Mouse (Mus musculus): Measurements from ENCODE around the gene Ctnnd1. TPM values are rescaled to one million over a fixed set of nuclear protein-coding genes. Genes with fewer than 3 reads are reported as not detected.

Gene Ctnnd1
- polyA plus RNA-seq, 1 experiment, result not detected

DNA sequence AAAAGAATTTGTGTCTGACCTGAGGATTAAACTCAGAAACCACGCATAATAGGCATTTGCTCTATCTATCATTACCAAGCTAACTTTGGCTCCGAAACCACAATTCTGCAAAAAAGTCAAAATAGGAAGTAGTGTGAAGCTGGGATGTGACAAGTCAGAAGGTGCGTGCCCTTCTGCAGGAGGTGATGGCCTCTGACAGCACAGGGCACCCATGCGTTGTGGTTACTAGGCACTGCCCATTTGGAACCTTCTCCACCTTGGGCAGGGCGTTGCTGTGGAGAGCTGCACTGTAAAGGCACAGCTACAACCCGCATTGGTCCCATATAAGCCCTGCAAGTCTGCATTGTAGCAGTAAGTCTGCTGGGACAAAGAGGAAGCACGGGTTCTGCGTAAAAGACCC, 57.8 kb downstream of the Ctnnd1 start:
- WGBS, result 94% methylated on average over 8 of the region's 8 CpGs
- H3K27ac ChIP-seq (ENCODE audit: insufficient read depth, low read depth, low read length), result no peak overlapping the region
- H3K4me3 ChIP-seq (ENCODE audit: insufficient read depth, low read depth, low read length), result no peak overlapping the region
- no peak for TF ChIP-seq POLR2A (IDR thresholded peaks at IDR 0.05; ENCODE audit: insufficient read depth, low read depth, low read length)
- H3K4me1 ChIP-seq (ENCODE audit: control insufficient read depth, insufficient read depth, low read length), result no peaks in the 10 kb centered on the region

DNA sequence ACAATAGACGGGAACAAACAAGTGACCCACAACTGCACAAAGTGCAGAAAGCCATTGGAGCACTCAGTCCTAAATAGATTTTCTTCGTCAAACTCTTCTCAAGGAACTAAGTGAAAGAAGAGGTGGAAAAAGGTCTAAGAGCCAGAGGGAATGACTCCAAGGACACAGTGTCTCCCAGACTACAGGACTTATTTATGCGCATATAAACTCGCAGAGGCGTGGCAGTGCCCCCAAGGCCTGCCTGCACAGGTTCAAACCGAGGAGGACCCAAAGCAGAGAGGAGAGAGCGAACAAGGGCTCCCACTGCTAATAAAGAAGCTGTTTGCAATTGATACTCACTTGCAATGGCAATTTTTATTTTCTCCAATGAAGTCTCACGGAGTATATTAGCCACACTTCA, 64.9 kb downstream of the Ctnnd1 start:
- Histone ChIP-seq H3K4me1 (ENCODE audit: control insufficient read depth, insufficient read depth, low read length) (no peaks in the 10 kb centered on the region), H3K4me3 (ENCODE audit: insufficient read depth, low read depth, low read length) (no peak overlapping the region), H3K27ac (ENCODE audit: insufficient read depth, low read depth, low read length) (no peak overlapping the region)
- TF ChIP-seq POLR2A (IDR thresholded peaks at IDR 0.05; ENCODE audit: insufficient read depth, low read depth, low read length) (no peak), CTCF (IDR thresholded peaks at IDR 0.05; ENCODE audit: insufficient read depth, low read depth, low read length) (no peak)
- WGBS, result 81% methylated on average over 8 of the region's 8 CpGs

DNA sequence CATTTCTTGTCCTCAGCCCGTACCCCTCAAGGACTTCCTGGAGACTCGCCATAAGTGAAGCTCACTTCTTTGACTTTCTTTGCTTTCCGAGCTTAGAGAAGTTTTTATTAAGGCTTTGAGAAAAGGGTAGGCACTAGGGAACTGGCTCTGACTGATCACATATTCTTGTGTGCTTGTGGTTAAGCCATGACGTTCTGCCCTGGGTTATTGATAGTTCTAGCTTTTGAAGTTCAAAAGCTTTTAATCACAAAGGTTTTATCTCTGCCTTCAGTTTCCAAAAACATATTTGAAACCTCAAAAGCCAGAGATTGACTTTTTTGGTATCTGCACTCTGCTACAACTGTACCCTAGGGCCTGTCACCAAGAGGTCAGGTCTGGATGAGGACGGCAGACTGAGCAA, 68.3 kb downstream of the Ctnnd1 start:
- Histone ChIP-seq H3K4me1 (ENCODE audit: control insufficient read depth, insufficient read depth, low read length) (no peaks in the 10 kb centered on the region), H3K4me3 (ENCODE audit: insufficient read depth, low read depth, low read length) (no peak overlapping the region), H3K27ac (ENCODE audit: insufficient read depth, low read depth, low read length) (no peak overlapping the region)
- TF ChIP-seq CTCF (IDR thresholded peaks at IDR 0.05; ENCODE audit: insufficient read depth, low read depth, low read length) (no peak), POLR2A (IDR thresholded peaks at IDR 0.05; ENCODE audit: insufficient read depth, low read depth, low read length) (no peak)
- whole genome bisulfite sequencing, result 83% methylated on average over 5 of the region's 5 CpGs

DNA sequence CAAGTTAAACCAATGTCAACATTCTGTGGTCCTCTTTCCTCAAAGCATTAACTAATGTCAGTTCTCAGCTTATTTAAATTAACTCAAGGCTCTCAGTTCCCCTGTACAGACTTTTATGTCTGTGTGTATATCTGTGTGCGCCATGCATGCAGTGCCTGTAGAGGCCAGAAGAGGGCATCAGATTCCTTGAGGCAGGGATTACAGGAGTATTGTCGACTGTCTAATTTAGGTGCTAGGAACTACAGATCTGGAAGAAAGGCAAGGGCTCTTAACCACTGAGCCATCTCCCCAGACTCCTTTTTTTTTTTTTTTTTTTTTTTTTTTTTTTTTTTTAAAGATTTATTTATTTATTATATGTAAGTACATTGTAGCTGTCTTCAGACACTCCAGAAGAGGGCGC, 69.4 kb downstream of the Ctnnd1 start:
- Histone ChIP-seq H3K27ac (ENCODE audit: insufficient read depth, low read depth, low read length) (no peak overlapping the region), H3K4me1 (ENCODE audit: control insufficient read depth, insufficient read depth, low read length) (no peaks in the 10 kb centered on the region), H3K4me3 (ENCODE audit: insufficient read depth, low read depth, low read length) (no peak overlapping the region)
- 96% methylated on average over 2 of the region's 3 CpGs for WGBS
- TF ChIP-seq POLR2A (IDR thresholded peaks at IDR 0.05; ENCODE audit: insufficient read depth, low read depth, low read length) (no peak), CTCF (IDR thresholded peaks at IDR 0.05; ENCODE audit: insufficient read depth, low read depth, low read length) (no peak)

DNA sequence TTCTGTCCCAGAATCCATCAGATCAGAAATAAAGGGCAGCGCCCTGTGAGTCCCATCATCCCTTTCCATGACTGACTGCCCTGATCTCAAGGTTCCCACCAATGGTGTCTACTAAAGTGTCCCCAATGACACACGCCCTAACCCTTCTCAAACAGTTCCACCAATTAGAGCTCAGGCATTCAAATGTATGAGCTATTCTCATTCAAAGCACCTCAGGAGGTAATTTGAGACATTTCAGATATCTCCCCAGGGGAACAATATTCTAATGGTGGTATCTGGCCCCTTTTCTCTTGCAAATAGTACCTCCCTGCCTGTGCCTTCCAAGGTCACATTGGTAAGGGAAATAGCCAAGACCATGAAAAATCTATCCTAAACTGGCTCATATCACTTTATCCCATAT, 71.3 kb downstream of the Ctnnd1 start:
- 87% methylated on average over 2 of the region's 2 CpGs for WGBS
- Histone ChIP-seq H3K4me1 (ENCODE audit: control insufficient read depth, insufficient read depth, low read length) (no peaks in the 10 kb centered on the region), H3K27ac (ENCODE audit: insufficient read depth, low read depth, low read length) (no peak overlapping the region), H3K4me3 (ENCODE audit: insufficient read depth, low read depth, low read length) (no peak overlapping the region)
- no peak for TF ChIP-seq CTCF (IDR thresholded peaks at IDR 0.05; ENCODE audit: insufficient read depth, low read depth, low read length)
- no peak for TF ChIP-seq POLR2A (IDR thresholded peaks at IDR 0.05; ENCODE audit: insufficient read depth, low read depth, low read length)

DNA sequence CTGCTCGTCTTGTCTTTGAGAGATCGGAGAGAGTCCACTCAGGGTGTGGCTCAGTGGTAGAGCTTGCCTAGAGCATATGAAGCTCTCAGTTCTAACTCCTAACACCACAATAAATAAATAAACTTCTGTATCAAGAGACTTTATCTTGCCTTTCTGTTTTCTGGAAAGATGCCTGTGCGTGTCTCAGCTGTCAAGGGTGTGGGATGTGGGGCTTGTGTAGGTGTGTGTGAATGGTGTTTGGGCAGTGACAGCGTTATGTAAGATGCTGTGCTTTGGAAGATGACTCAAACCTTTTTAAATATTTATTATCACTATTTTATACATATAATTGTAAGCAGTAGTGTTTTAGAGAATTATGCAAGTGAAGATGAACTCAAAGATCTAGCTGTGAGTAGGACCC, 76.4 kb downstream of the Ctnnd1 start:
- no peaks in the 10 kb centered on the region for H3K4me1 ChIP-seq (ENCODE audit: control insufficient read depth, insufficient read depth, low read length)
- H3K4me3 ChIP-seq (ENCODE audit: insufficient read depth, low read depth, low read length), result no peak overlapping the region
- no peak for TF ChIP-seq CTCF (IDR thresholded peaks at IDR 0.05; ENCODE audit: insufficient read depth, low read depth, low read length)
- no peak for TF ChIP-seq POLR2A (IDR thresholded peaks at IDR 0.05; ENCODE audit: insufficient read depth, low read depth, low read length)
- 88% methylated on average over 4 of the region's 4 CpGs for WGBS
- H3K27ac ChIP-seq (ENCODE audit: insufficient read depth, low read depth, low read length), result no peak overlapping the region

DNA sequence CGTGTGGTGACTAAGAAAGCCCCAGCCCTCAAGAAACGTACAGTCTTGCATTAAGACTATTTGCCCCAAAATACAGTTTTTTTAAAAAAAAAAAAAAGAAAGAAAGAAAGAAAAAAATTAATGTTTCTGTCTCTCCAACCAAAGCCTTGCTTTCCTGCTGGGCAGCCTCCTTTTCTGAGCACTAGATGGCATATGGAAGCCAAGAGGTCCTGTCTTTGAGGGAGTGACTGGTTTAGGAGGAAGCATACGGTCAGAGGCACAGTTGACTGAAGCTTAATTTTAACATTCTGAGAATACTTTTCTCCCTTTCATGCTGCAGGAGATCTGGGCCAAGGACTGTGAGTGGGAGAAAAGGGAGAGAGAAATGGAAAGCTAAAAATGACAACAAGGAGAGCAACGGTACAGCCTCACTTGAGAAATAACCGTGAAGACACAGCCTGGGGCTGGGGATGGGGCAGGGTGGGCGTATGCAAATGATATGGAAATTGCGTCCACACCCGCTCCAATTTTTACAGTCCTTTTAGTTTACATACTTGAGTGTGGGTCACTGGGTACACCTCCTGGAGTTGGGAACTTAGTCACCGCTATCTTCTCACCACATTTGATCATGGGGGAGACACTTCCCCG, 93.6 kb downstream of the Ctnnd1 start:
- WGBS, result 46% methylated on average over 10 of the region's 10 CpGs
- 0 out of 2 replicates have a peak, but pooled peaks cover 3% of the 10 kb centered on the region for H3K4me1 ChIP-seq (ENCODE audit: control insufficient read depth, insufficient read depth, low read length)
- TF ChIP-seq POLR2A (IDR thresholded peaks at IDR 0.05; ENCODE audit: insufficient read depth, low read depth, low read length) (no peak), CTCF (IDR thresholded peaks at IDR 0.05; ENCODE audit: insufficient read depth, low read depth, low read length) (no peak)
- no peak overlapping the region for H3K4me3 ChIP-seq (ENCODE audit: insufficient read depth, low read depth, low read length)
- H3K27ac ChIP-seq (ENCODE audit: insufficient read depth, low read depth, low read length), result no peak overlapping the region

DNA sequence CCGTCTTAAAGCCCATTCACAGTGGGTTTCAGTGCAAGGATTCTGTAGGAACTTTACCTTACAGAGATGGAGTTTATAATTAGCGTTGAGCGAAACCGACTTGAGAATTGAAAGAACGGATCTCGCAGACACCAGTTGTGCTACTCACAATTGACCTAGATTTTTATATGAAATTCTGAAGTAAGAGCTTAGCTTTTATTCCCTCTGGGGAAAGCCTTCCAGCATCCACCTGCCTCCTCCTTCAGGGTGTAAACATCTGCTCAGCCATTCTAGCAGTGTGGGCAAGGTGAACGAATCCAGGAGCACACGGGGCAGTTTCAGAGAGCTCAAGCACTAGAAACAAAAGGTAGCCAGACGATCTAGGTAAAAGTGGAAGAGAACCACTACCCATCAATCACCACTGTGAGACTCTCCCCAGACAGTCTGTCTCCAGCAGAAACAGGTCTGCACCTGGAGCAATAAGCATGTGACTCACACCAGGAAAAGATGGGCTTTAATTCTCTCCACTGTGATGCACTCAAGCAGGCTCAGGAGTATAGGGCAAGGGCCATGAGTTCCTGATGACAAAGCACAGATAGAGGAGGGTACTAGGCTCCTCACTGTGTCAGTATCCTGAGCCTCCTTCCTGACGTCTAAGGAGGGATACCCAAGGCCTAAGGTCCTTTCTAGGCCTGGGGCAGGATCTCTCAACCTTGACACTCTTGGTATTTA, 99.0 kb downstream of the Ctnnd1 start:
- TF ChIP-seq CTCF (IDR thresholded peaks at IDR 0.05; ENCODE audit: insufficient read depth, low read depth, low read length) (no peak), POLR2A (IDR thresholded peaks at IDR 0.05; ENCODE audit: insufficient read depth, low read depth, low read length) (no peak)

More for the DNA sequence above, 99.0 kb downstream of the Ctnnd1 start:
- Histone ChIP-seq H3K27ac (ENCODE audit: insufficient read depth, low read depth, low read length) (no peak overlapping the region), H3K4me3 (ENCODE audit: insufficient read depth, low read depth, low read length) (no peak overlapping the region), H3K4me1 (ENCODE audit: control insufficient read depth, insufficient read depth, low read length) (no peaks in the 10 kb centered on the region)
- WGBS, result 76% methylated on average over 10 of the region's 10 CpGs

Other genes with a start within 250 kb of the Ctnnd1 start
- gene Calcrl, start 225.4 kb downstream of the Ctnnd1 start, polyA plus RNA-seq (2012; ENCODE audit: insufficient read depth, insufficient read length, low replicate concordance, missing spikeins), result not detected in 2 replicates
- gene Tfpi, start 174.0 kb downstream of the Ctnnd1 start, polyA plus RNA-seq (2012; ENCODE audit: insufficient read depth, insufficient read length, low replicate concordance, missing spikeins), result not detected in 2 replicates
- gene Btbd18, start 8.3 kb upstream of the Ctnnd1 start, polyA plus RNA-seq (2012; ENCODE audit: insufficient read depth, insufficient read length, low replicate concordance, missing spikeins), result not detected in 2 replicates
- not detected in 2 replicates for gene Selenoh, start 20.0 kb upstream of the Ctnnd1 start, polyA plus RNA-seq (2012; ENCODE audit: insufficient read depth, insufficient read length, low replicate concordance, missing spikeins)
- not detected in 2 replicates for gene Gm28635, start 27.3 kb upstream of the Ctnnd1 start, polyA plus RNA-seq (2012; ENCODE audit: insufficient read depth, insufficient read length, low replicate concordance, missing spikeins)
- gene Med19, start 27.6 kb upstream of the Ctnnd1 start, polyA plus RNA-seq (2012; ENCODE audit: insufficient read depth, insufficient read length, low replicate concordance, missing spikeins), result not detected in 2 replicates
- gene Tmx2, start 28.4 kb upstream of the Ctnnd1 start, polyA plus RNA-seq (2012; ENCODE audit: insufficient read depth, insufficient read length, low replicate concordance, missing spikeins), result not detected in 2 replicates
- not detected in 2 replicates for gene Zdhhc5, start 64.4 kb upstream of the Ctnnd1 start, polyA plus RNA-seq (2012; ENCODE audit: insufficient read depth, insufficient read length, low replicate concordance, missing spikeins)
- not detected in 2 replicates for gene Clp1, start 76.6 kb upstream of the Ctnnd1 start, polyA plus RNA-seq (2012; ENCODE audit: insufficient read depth, insufficient read length, low replicate concordance, missing spikeins)
- 194 TPM in 1 of 2 replicates, not detected in the other for gene Ypel4, start 83.3 kb upstream of the Ctnnd1 start, polyA plus RNA-seq (2012; ENCODE audit: insufficient read depth, insufficient read length, low replicate concordance, missing spikeins)
- not detected in 2 replicates for gene Gm19426, start 92.9 kb upstream of the Ctnnd1 start, polyA plus RNA-seq (2012; ENCODE audit: insufficient read depth, insufficient read length, low replicate concordance, missing spikeins)
- not detected in 2 replicates for gene Serping1, start 124.7 kb upstream of the Ctnnd1 start, polyA plus RNA-seq (2012; ENCODE audit: insufficient read depth, insufficient read length, low replicate concordance, missing spikeins)
- not detected in 2 replicates for gene Ube2l6, start 148.1 kb upstream of the Ctnnd1 start, polyA plus RNA-seq (2012; ENCODE audit: insufficient read depth, insufficient read length, low replicate concordance, missing spikeins)
- not detected in 2 replicates for gene Smtnl1, start 171.9 kb upstream of the Ctnnd1 start, polyA plus RNA-seq (2012; ENCODE audit: insufficient read depth, insufficient read length, low replicate concordance, missing spikeins)
- gene Timm10, start 176.2 kb upstream of the Ctnnd1 start, polyA plus RNA-seq (2012; ENCODE audit: insufficient read depth, insufficient read length, low replicate concordance, missing spikeins), result not detected in 2 replicates
- gene Slc43a1, start 188.1 kb upstream of the Ctnnd1 start, polyA plus RNA-seq (2012; ENCODE audit: insufficient read depth, insufficient read length, low replicate concordance, missing spikeins), result not detected in 2 replicates
- not detected in 2 replicates for gene Rtn4rl2, start 235.9 kb upstream of the Ctnnd1 start, polyA plus RNA-seq (2012; ENCODE audit: insufficient read depth, insufficient read length, low replicate concordance, missing spikeins)